Mouse (Mus musculus): ENCODE results near the gene Vmn1r13.
"Not testable (repeated sequence)": the region's sequence is repeated elsewhere in the genome, so short reads cannot be mapped to it uniquely, and the experiment has no call there.

Vmn1r13 gene

GRCm38 (mm10) chr6:57202990-57203389 is at the start of gene Vmn1r13:
TSS of gene Vmn1r13 (plus strand) at chr6:57203290.
- DNase-seq: not testable (repeated sequence)

GRCm38 (mm10) chr6:57156619-57157018 is 46.5 kb upstream of the Vmn1r13 start, which contains the start of gene Vmn1r12:
TSS of gene Vmn1r12 (plus strand) at chr6:57156919.
- no peak for DNase-seq

GRCm38 (mm10) chr6:57190016-57190415 is 13.1 kb upstream of the Vmn1r13 start:
- not testable (repeated sequence) for DNase-seq

- no peak for DNase-seq
Observed at GRCm38 (mm10) chr6:57231386-57231785, 28.3 kb downstream of the Vmn1r13 start, which contains the start of gene Vmn1r14. TSS of gene Vmn1r14 (plus strand) at chr6:57231686.

GRCm38 (mm10) chr6:57257652-57258051 is 54.6 kb downstream of the Vmn1r13 start, which contains the start of gene Vmn1r15:
TSS of gene Vmn1r15 (plus strand) at chr6:57257952.
- DNase-seq: no peak

- no peak for DNase-seq
Observed at GRCm38 (mm10) chr6:57260990-57261389, 57.9 kb downstream of the Vmn1r13 start.

Measured in lung, postnatal 14 days (tissue).